Mouse (Mus musculus) macrophage (primary cell): ENCODE results near the gene Vmn2r15. TPM values are rescaled to one million over a fixed set of nuclear protein-coding genes. Genes with fewer than 3 reads are reported as not detected.

Source experiments
- H3K27ac ChIP-seq: fragments of 350-480 bp; formaldehyde crosslinking; 2 replicates; pipeline ENCODE4 v1.9.0; 2021
- H3K36me3 ChIP-seq: fragments of 350-480 bp; formaldehyde crosslinking; 2 replicates; pipeline ENCODE4 v1.9.0; 2021; ENCODE audit errors: inconsistent target
- H3K4me3 ChIP-seq: fragments of 350-480 bp; formaldehyde crosslinking; 2 replicates; pipeline ENCODE4 v1.9.0; 2021; ENCODE audit errors: inconsistent target
- H3K79me2 ChIP-seq: fragments of 350-480 bp; formaldehyde crosslinking; 2 replicates; pipeline ENCODE4 v1.9.0; 2021; ENCODE audit errors: inconsistent target
- WGBS: methylation state at CpG from one replicate; pipeline ENCODE4 v1.1.7; 2026; ENCODE audit warnings: inconsistent platforms; ENCODE audit not compliant: missing documents; 5-methylcytosine and 5-hydroxymethylcytosine counted together
- polyA plus RNA-seq: library from polyadenylated mRNA; stranded (reverse); fragments of 250-400 nt; gene quantifications from 3 replicates; pipeline ENCODE4 v1.2.4, GENCODE M21; 2018; ENCODE audit warnings: inconsistent platforms
- total RNA-seq, 78 experiments: library from RNA; depleted of rRNA; stranded (reverse); fragments of 250-400 nt; gene quantifications; 1 replicate in 9 of 78; 2 replicates in 24 of 78; 3 replicates in 43 of 78; 4 replicates in 2 of 78; pipeline ENCODE4 v1.2.4; 2018; ENCODE audit warnings: inconsistent platforms in 56 of 78

Gene Vmn2r15
- total RNA-seq (2018; cell fraction: chromatin; rRNA removed) = not detected
- total RNA-seq (2018; cell fraction: cytosol; rRNA removed) = not detected
- total RNA-seq (2018; cell fraction: nucleus; rRNA removed) = not detected
- not detected in 3 replicates for polyA plus RNA-seq

DNA sequence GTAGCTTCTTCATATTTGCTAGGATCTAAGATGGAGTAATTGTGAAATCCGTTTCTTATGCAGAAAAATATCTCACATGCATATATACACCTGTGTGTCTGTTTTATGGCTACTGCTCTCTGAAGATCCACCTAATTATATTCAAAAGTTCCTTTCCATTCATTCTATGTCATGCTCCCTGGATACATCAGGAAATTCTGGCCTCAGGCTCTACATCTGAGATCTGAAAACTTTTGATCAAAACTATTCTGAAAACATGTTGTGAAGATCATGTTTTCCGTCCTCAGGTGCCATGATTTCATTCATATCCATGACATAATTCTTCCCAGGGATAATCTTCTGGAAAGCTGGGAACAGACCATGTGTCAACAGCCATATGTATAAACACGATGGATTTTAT lies at the start of gene Vmn2r15:
TSS of gene Vmn2r15 (minus strand) at position 101 of the 400 bp plus-strand sequence.
- 56% methylated on average over 3 of the region's 3 CpGs for WGBS
- H3K36me3 ChIP-seq = no peaks in the 10 kb centered on the region
- no peak within 1 kb of the TSS for H3K4me3 ChIP-seq
- no peak within 1 kb of the TSS for H3K27ac ChIP-seq
- no peaks in the 10 kb centered on the region for H3K79me2 ChIP-seq

DNA sequence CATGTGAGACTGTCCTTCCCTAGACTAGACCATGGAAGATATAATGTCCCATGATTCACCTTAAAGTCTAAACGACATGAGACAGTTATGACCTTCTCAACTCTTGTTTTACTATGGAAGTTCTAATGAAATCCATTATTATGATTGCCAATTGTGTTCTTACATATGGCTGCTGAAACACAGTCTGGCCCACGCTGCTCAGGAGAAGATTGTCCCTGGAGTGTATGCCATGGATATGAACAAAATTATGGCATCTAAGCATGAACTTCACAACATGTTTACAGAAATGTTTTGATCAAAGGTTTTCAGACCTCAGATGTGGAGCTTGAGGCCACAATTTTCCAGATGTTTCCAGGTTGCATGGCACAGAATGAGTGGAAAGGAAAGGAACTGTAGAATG lies 32.4 kb upstream of the Vmn2r15 start, which contains the start of gene Vmn2r16:
TSS of gene Vmn2r16 (plus strand) at position 301 of the 400 bp plus-strand sequence.
- Histone ChIP-seq H3K36me3 (no peaks in the 10 kb centered on the region), H3K79me2 (no peaks in the 10 kb centered on the region), H3K27ac (no peak within 1 kb of the TSS), H3K4me3 (no peak within 1 kb of the TSS)
- WGBS = 65% methylated on average over 2 of the region's 2 CpGs

DNA sequence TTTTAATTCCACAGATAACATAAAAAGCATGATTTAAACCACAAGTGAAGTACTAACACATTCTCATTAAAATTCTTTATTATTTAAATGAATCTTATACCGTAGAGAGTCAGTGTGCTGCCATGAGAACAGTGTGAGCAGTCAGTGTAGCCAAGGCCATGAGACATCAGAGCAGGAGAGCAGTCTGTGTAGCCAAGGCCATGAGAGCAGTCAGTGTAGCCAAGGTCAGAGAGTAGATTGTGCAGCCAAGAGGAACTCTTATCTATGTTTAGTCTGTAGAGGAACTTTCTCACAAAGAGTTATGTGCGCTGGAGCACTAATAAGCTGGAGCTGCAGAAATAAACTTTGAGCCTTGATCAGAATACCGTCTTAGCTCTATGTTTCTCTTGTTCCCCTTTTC lies 2.8 kb downstream of the Vmn2r15 start:
- Histone ChIP-seq H3K27ac (no peak overlapping the region), H3K4me3 (no peak overlapping the region), H3K79me2 (no peaks in the 10 kb centered on the region), H3K36me3 (no peaks in the 10 kb centered on the region)
- 85% methylated on average over 3 of the region's 3 CpGs for WGBS

Other genes with a start within 250 kb of the Vmn2r15 start
- not detected in 3 replicates for gene Vmn2r11, start 238.1 kb downstream of the Vmn2r15 start, polyA plus RNA-seq
- not detected in 3 replicates for gene Vmn2r12, start 199.7 kb downstream of the Vmn2r15 start, polyA plus RNA-seq
- gene Vmn2r13, start 105.4 kb downstream of the Vmn2r15 start, polyA plus RNA-seq = not detected in 3 replicates
- gene Vmn2r14, start 72.9 kb downstream of the Vmn2r15 start, polyA plus RNA-seq = not detected in 3 replicates
- not detected in 3 replicates for gene Vmn2r16, start 32.5 kb upstream of the Vmn2r15 start, polyA plus RNA-seq
- not detected in 3 replicates for gene Vmn2r17, start 122.0 kb upstream of the Vmn2r15 start, polyA plus RNA-seq